Comparison of ENCODE assay signal across 9 mouse cellular contexts in the genomic region with DNA sequence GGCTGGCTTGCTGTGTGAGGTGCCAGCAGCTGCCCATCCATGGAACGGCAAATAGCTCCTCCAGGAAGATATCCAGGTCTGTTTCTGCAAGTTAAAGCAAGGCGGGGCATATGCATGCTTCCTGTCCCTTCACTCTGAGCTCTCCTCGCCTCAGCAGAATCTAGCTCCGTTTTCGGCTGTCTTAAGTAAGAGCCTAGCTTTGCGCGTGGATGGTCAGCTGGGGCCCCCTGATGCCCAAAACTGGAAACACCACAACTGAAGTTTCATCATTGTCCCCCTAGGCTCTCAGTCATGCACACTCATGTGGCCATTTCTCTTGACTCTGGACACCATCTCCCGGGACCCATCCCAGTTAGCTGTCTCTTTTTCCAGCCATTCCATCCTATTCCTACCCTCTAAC. TPM values are rescaled to one million over a fixed set of nuclear protein-coding genes. Genes with fewer than 3 reads are reported as not detected.
DNase-seq lines count a peak whose midpoint lies in the region; ATAC-seq and TF ChIP-seq lines count a peak whose summit lies in the region.
"Had no signal": no experiment of that assay in that cellular context is flagged by ENCODE, and none has a peak within 500 bp of the region (broad histone marks: within the 10 kb centered on the region; RNA-seq: fewer than 3 reads in every experiment).

No protein-coding gene starts in this region.

- no peak overlapping the region for H3K9ac ChIP-seq in kidney, embryonic 14.5 days (ENCODE audit: low read depth, low read length)
- H3K9ac ChIP-seq in forebrain, embryonic 16.5 days (replicated peaks; ENCODE audit: low read depth, low read length), result no peak overlapping the region
- no peak overlapping the region for H3K9ac ChIP-seq in lung, postnatal 0 days (replicated peaks; ENCODE audit: low read depth)

- H3K27ac ChIP-seq in kidney, embryonic 14.5 days (ENCODE audit: low read depth, low read length), result no peak overlapping the region
- H3K27ac ChIP-seq in forebrain, embryonic 16.5 days (ENCODE audit: low read length), result no peak overlapping the region
- H3K27ac ChIP-seq in lung, postnatal 0 days (ENCODE audit: low read length), result no peak overlapping the region
- H3K27ac ChIP-seq: macrophage had no signal

- no peaks in the 10 kb centered on the region for H3K27me3 ChIP-seq in kidney, embryonic 14.5 days (ENCODE audit: control insufficient read depth, insufficient read depth, low read length)
- no peaks in the 10 kb centered on the region for H3K27me3 ChIP-seq in forebrain, embryonic 16.5 days (replicated peaks; ENCODE audit: control insufficient read depth, insufficient read depth, low read length)
- H3K27me3 ChIP-seq in lung, postnatal 0 days (replicated peaks; ENCODE audit: insufficient read depth, low read length), result no peaks in the 10 kb centered on the region

- peak; percentile 77 for TF ChIP-seq CTCF in lung, postnatal 0 days (IDR thresholded peaks at IDR 0.05)

- 21% methylated on average over 8 of the region's 8 CpGs for WGBS in kidney, embryonic 14.5 days
- WGBS in forebrain, embryonic 16.5 days, result 44% methylated on average over 8 of the region's 8 CpGs
- WGBS in lung, postnatal 0 days, result 29% methylated on average over 8 of the region's 8 CpGs

- H3K36me3 ChIP-seq in kidney, embryonic 14.5 days (ENCODE audit: control insufficient read depth, insufficient read depth, low read length), result no peaks in the 10 kb centered on the region
- no peaks in the 10 kb centered on the region for H3K36me3 ChIP-seq in forebrain, embryonic 16.5 days (ENCODE audit: control insufficient read depth, insufficient read depth)
- H3K36me3 ChIP-seq in lung, postnatal 0 days (ENCODE audit: insufficient read depth, low read length), result no peaks in the 10 kb centered on the region

- DNase-seq in kidney, adult 11 months, result peak; percentile 13
- peak; percentile 62 for DNase-seq in adrenal gland, postnatal 14 days
- peak; percentile 58 for DNase-seq in kidney, postnatal 14 days
- DNase-seq in lung, postnatal 0 days (ENCODE audit: low spot score), result peak; percentile 65
- DNase-seq in right cerebral cortex, postnatal 25 days, result peak; percentile 63

- no peak for ATAC-seq in kidney, embryonic 14.5 days (ENCODE audit: low FRiP score, low TSS enrichment)
- ATAC-seq in forebrain, embryonic 16.5 days, result peak; percentile 59
- peak; percentile 62 for ATAC-seq in lung, postnatal 0 days
- ATAC-seq in inflammation-experienced regulatory T-cells, adult 6 months, result no peak

- H3K4me2 ChIP-seq in kidney, embryonic 14.5 days (replicated peaks; ENCODE audit: low read depth, low read length), result no peak overlapping the region
- H3K4me2 ChIP-seq in forebrain, embryonic 16.5 days (ENCODE audit: low read length), result no peak overlapping the region
- no peak overlapping the region for H3K4me2 ChIP-seq in lung, postnatal 0 days (replicated peaks; ENCODE audit: low read depth, low read length)

- no peaks in the 10 kb centered on the region for H3K9me3 ChIP-seq in kidney, embryonic 14.5 days (ENCODE audit: control insufficient read depth, low read length)
- H3K9me3 ChIP-seq in forebrain, embryonic 16.5 days (ENCODE audit: control insufficient read depth, low read length), result no peaks in the 10 kb centered on the region
- H3K9me3 ChIP-seq in lung, postnatal 0 days (ENCODE audit: low read length), result no peaks in the 10 kb centered on the region

- TF ChIP-seq EP300 in lung, postnatal 0 days (IDR thresholded peaks at IDR 0.05), result no peak

- no peak overlapping the region for H3K4me3 ChIP-seq in kidney, embryonic 14.5 days (ENCODE audit: low read length)
- H3K4me3 ChIP-seq in forebrain, embryonic 16.5 days (replicated peaks; ENCODE audit: low read length), result no peak overlapping the region
- no peak overlapping the region for H3K4me3 ChIP-seq in lung, postnatal 0 days (ENCODE audit: low read depth, low read length)

- H3K4me1 ChIP-seq in kidney, embryonic 14.5 days (ENCODE audit: control insufficient read depth, insufficient read depth, low read length), result no peaks in the 10 kb centered on the region
- H3K4me1 ChIP-seq in forebrain, embryonic 16.5 days (replicated peaks; ENCODE audit: control insufficient read depth, insufficient read depth, low read length), result no peaks in the 10 kb centered on the region
- no peaks in the 10 kb centered on the region for H3K4me1 ChIP-seq in lung, postnatal 0 days (ENCODE audit: insufficient read depth, low read depth, low read length)

RNA-seq across cellular contexts. Expression of gene Atg16l1, which starts 34.3 kb away (rescaled TPM):
- polyA plus RNA-seq in kidney, embryonic 14.5 days (2014; fragmentation: Nextera tagmentation; extraction: Ambion mirVana), result 23.7 and 33.1 TPM in 2 replicates
- total RNA-seq in adrenal gland, postnatal 14 days (2021), result 35.3 and 37.2 TPM in 2 replicates
- 74.5 and 76.3 TPM in 2 replicates for polyA plus RNA-seq in forebrain, embryonic 16.5 days (2015; fragmentation: Nextera tagmentation; extraction: Ambion mirVana)
- polyA plus RNA-seq in lung, postnatal 0 days (2015; fragmentation: Nextera tagmentation; extraction: Ambion mirVana), result 21.5 and 21.7 TPM in 2 replicates
- polyA plus RNA-seq in inflammation-experienced regulatory T-cells, adult 6 months (2017; shearing (Covaris generic)), result 10 to 100 TPM; 12.6 to 23.9 (median 21.1) TPM

Comparison
In these comparisons a context has a peak if more than half of its experiments do, and no peak if none do; other contexts are left out.
1. DNase-seq: peak in every context shown above with its lines; median percentile 65 in lung, postnatal 0 days; 63 in right cerebral cortex, postnatal 25 days; 62 in adrenal gland, postnatal 14 days; 58 in kidney, postnatal 14 days; 13 in kidney, adult 11 months.
2. ATAC-seq: peak in forebrain, embryonic 16.5 days (single experiment) and lung, postnatal 0 days (single experiment); none in kidney, embryonic 14.5 days (single experiment) and inflammation-experienced regulatory T-cells, adult 6 months (single experiment).